Mouse (Mus musculus) MEL (cell line): ENCODE measurements around the gene B3gat2. TPM values are rescaled to one million over a fixed set of nuclear protein-coding genes. Genes with fewer than 3 reads are reported as not detected.

ENCODE experiments used
- DNase-seq: peaks from one replicate; pipeline ENCODE4 v3.0.0; 2011; ENCODE audit warnings: low read depth, low spot score
- H3K27ac ChIP-seq: 2 replicates; pipeline ENCODE4 v1.5.1; 2012; ENCODE audit warnings: low read depth, mild to moderate bottlenecking, control low read depth, low read length, moderate library complexity; ENCODE audit not compliant: control insufficient read depth
- H3K27me3 ChIP-seq, 2 experiments: fragments of 150-350 bp in 1 of 2; sonication (generic) in 1 of 2; 2 replicates each; pipeline ENCODE4 v1.6.1; 2012; ENCODE audit warnings: low read length in 2 of 2, mild to moderate bottlenecking in 2 of 2, improper control_type of control experiment in 1 of 2, moderate library complexity in 1 of 2; ENCODE audit not compliant: insufficient read depth in 2 of 2, control insufficient read depth in 1 of 2
- H3K36me3 ChIP-seq, 2 experiments: 2 replicates each; pipeline ENCODE4 v1.6.1; 2012 to 2014; ENCODE audit warnings: low read length in 2 of 2, improper control_type of control experiment in 1 of 2, inconsistent platforms in 1 of 2, mild to moderate bottlenecking in 1 of 2; ENCODE audit not compliant: insufficient read depth in 2 of 2, control insufficient read depth in 1 of 2
- H3K4me1 ChIP-seq, 2 experiments: fragments of 150-350 bp in 1 of 2; sonication (generic) in 1 of 2; 2 replicates each; pipeline ENCODE4 v1.6.1; 2012; ENCODE audit warnings: low read length in 2 of 2, improper control_type of control experiment in 1 of 2, mild to moderate bottlenecking in 1 of 2; ENCODE audit not compliant: insufficient read depth in 2 of 2, control insufficient read depth in 1 of 2
- H3K4me3 ChIP-seq, 2 experiments: fragments of 150-350 bp in 1 of 2; sonication (generic) in 1 of 2; 2 replicates each; pipeline ENCODE4 v1.5.1; 2012; ENCODE audit warnings: low read depth in 2 of 2, low read length in 2 of 2, mild to moderate bottlenecking in 2 of 2, moderate library complexity in 2 of 2, control low read depth in 1 of 2, improper control_type of control experiment in 1 of 2; ENCODE audit not compliant: control insufficient read depth in 1 of 2, insufficient read depth in 1 of 2
- H3K79me2 ChIP-seq: 2 replicates; pipeline ENCODE4 v1.6.1; 2012; ENCODE audit warnings: mild to moderate bottlenecking, low read length, moderate library complexity; ENCODE audit not compliant: control insufficient read depth, poor library complexity, insufficient read depth
- H3K9ac ChIP-seq: 2 replicates; pipeline ENCODE4 v1.6.1; 2012; ENCODE audit warnings: low read depth, mild to moderate bottlenecking, control low read depth, low read length, moderate library complexity; ENCODE audit not compliant: control insufficient read depth, poor library complexity, severe bottlenecking
- H3K9me3 ChIP-seq: fragments of 150-350 bp; sonication (generic); replicated peaks from 2 replicates; pipeline ENCODE4 v1.6.1; 2012; ENCODE audit warnings: mild to moderate bottlenecking, low read length, improper control_type of control experiment, moderate library complexity; ENCODE audit not compliant: insufficient read depth
- BHLHE40 ChIP-seq: IDR thresholded peaks from 2 replicates; pipeline ENCODE4 v1.6.1; 2012; ENCODE audit warnings: low read depth, mild to moderate bottlenecking, inconsistent platforms, low read length, improper control_type of control experiment, borderline replicate concordance
- CHD2 ChIP-seq: IDR thresholded peaks from 2 replicates; pipeline ENCODE4 v1.6.1; 2011; ENCODE audit warnings: low read length, improper control_type of control experiment
- E2F4 ChIP-seq: IDR thresholded peaks from 2 replicates; pipeline ENCODE4 v1.6.1; 2011; ENCODE audit warnings: low read depth, low read length, improper control_type of control experiment, borderline replicate concordance
- GATA1 ChIP-seq: IDR thresholded peaks from 2 replicates; pipeline ENCODE4 v1.6.1; 2011; ENCODE audit warnings: low read depth, low read length, improper control_type of control experiment
- HCFC1 ChIP-seq: IDR thresholded peaks from 2 replicates; pipeline ENCODE4 v1.6.1; 2012; ENCODE audit warnings: low read depth, mild to moderate bottlenecking, inconsistent platforms, low read length, improper control_type of control experiment, moderate library complexity
- JUND ChIP-seq: IDR thresholded peaks from 2 replicates; pipeline ENCODE4 v1.6.1; 2011; ENCODE audit warnings: low read depth, mild to moderate bottlenecking, improper control_type of control experiment, low read length
- KAT2A ChIP-seq: conservative IDR thresholded peaks from 2 replicates; pipeline ENCODE4 v1.6.1; 2012; ENCODE audit warnings: low read depth, low read length, improper control_type of control experiment, inconsistent platforms
- MEF2A ChIP-seq: IDR thresholded peaks from 2 replicates; pipeline ENCODE4 v1.6.1; 2014; ENCODE audit warnings: low read depth, mild to moderate bottlenecking, inconsistent platforms, low read length, improper control_type of control experiment; ENCODE audit not compliant: poor library complexity, insufficient replicate concordance, severe bottlenecking; ENCODE audit errors: extremely low read depth
- MXI1 ChIP-seq: IDR thresholded peaks from 2 replicates; pipeline ENCODE4 v1.6.1; 2011; ENCODE audit warnings: mild to moderate bottlenecking, low read depth, low read length, improper control_type of control experiment
- MYB ChIP-seq: IDR thresholded peaks from 2 replicates; pipeline ENCODE4 v1.6.1; 2011; ENCODE audit warnings: mild to moderate bottlenecking, low read depth, low read length, improper control_type of control experiment
- MYC ChIP-seq: IDR thresholded peaks from 2 replicates; pipeline ENCODE4 v1.6.1; 2011; ENCODE audit warnings: low read depth, mild to moderate bottlenecking, low read length, improper control_type of control experiment, moderate library complexity
- NELFE ChIP-seq: IDR thresholded peaks from 2 replicates; pipeline ENCODE4 v1.6.1; 2011; ENCODE audit warnings: low read depth, low read length, improper control_type of control experiment
- NRF1 ChIP-seq: IDR thresholded peaks from 2 replicates; pipeline ENCODE4 v1.6.1; 2014; ENCODE audit warnings: low read depth, mild to moderate bottlenecking, inconsistent platforms, low read length, improper control_type of control experiment, moderate library complexity; ENCODE audit not compliant: poor library complexity, insufficient read depth, severe bottlenecking
- POLR2AphosphoS2 ChIP-seq: IDR thresholded peaks from 2 replicates; pipeline ENCODE4 v1.6.1; 2011; ENCODE audit warnings: low read length, improper control_type of control experiment
- POLR2AphosphoS5 ChIP-seq: IDR thresholded peaks from 2 replicates; pipeline ENCODE4 v1.6.1; 2012; ENCODE audit warnings: low read depth, borderline replicate concordance, mild to moderate bottlenecking, inconsistent platforms, low read length, moderate library complexity, mixed read lengths
- RAD21 ChIP-seq: IDR thresholded peaks from 2 replicates; pipeline ENCODE4 v1.6.1; 2011; ENCODE audit warnings: mild to moderate bottlenecking, low read depth, low read length, improper control_type of control experiment
- RCOR1 ChIP-seq: IDR thresholded peaks from 2 replicates; pipeline ENCODE4 v1.6.1; 2012; ENCODE audit warnings: low read depth, mild to moderate bottlenecking, inconsistent platforms, low read length, improper control_type of control experiment
- TCF12 ChIP-seq: IDR thresholded peaks from 2 replicates; pipeline ENCODE4 v1.6.1; 2014; ENCODE audit warnings: low read depth, mild to moderate bottlenecking, inconsistent platforms, low read length, improper control_type of control experiment, moderate library complexity
- UBTF ChIP-seq: IDR thresholded peaks from 2 replicates; pipeline ENCODE4 v1.6.1; 2012; ENCODE audit warnings: low read depth, mild to moderate bottlenecking, inconsistent platforms, low read length, improper control_type of control experiment, moderate library complexity, borderline replicate concordance; ENCODE audit not compliant: insufficient read depth
- USF1 ChIP-seq: IDR thresholded peaks from 2 replicates; pipeline ENCODE4 v1.6.1; 2014; ENCODE audit warnings: low read depth, mild to moderate bottlenecking, inconsistent platforms, low read length, improper control_type of control experiment, moderate library complexity
- USF2 ChIP-seq, 2 experiments: IDR thresholded peaks; 2 replicates each; pipeline ENCODE4 v1.6.1; 2011 to 2012; ENCODE audit warnings: improper control_type of control experiment in 2 of 2, low read length in 2 of 2, borderline replicate concordance in 1 of 2, inconsistent platforms in 1 of 2, low read depth in 1 of 2, mild to moderate bottlenecking in 1 of 2; ENCODE audit not compliant: insufficient read depth in 1 of 2
- ZC3H11A ChIP-seq: IDR thresholded peaks from 2 replicates; pipeline ENCODE4 v1.6.1; 2012; ENCODE audit warnings: low read depth, mild to moderate bottlenecking, inconsistent platforms, low read length, improper control_type of control experiment
- ZNF384 ChIP-seq: IDR thresholded peaks from 2 replicates; pipeline ENCODE4 v1.6.1; 2012; ENCODE audit warnings: low read depth, mild to moderate bottlenecking, inconsistent platforms, low read length, improper control_type of control experiment
- polyA plus RNA-seq, 2 experiments: library from polyadenylated mRNA; stranded (reverse) in 1 of 2; unstranded in 1 of 2; fragments of >175 nt in 1 of 2; fragments of >200 nt in 1 of 2; gene quantifications; 2 replicates each; pipeline versions ENCODE4 v1.2.1 to v1.2.4; 2012; ENCODE audit warnings: low replicate concordance in 2 of 2, low read depth in 1 of 2; ENCODE audit not compliant: insufficient read length in 2 of 2, insufficient read depth in 1 of 2, missing spikeins in 1 of 2
- total RNA-seq: library from RNA; depleted of rRNA; stranded (reverse); fragments of 300-350 nt; gene quantifications from 2 replicates; pipeline ENCODE4 v1.2.3, GENCODE M21; 2012

The B3gat2 gene
- total and polyA plus RNA-seq, 3 experiments: 0.75 to 0.77 TPM; not detected in 1

DNA sequence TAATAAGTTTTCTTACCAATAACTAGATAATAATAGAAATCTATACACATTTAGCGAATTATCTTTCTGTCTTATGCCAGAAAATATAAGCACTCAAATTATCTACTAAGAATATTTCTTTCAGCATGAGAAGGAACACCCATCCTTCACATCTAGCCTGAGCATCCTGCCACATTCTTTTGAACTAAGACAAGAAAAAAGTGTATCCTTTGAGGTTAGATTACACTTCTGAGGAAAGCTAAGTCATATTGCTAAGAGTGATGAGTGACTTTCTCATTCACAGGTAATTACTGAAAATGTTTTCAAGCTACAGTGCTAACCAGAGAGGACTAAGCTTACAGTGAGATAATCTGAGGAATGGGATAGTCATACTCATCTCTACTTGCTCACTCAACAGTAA lies 121.1 kb downstream of the B3gat2 start:
- DNase-seq: no peak
- H3K9ac ChIP-seq: no peak overlapping the region
- no peaks in the 10 kb centered on the region for H3K9me3 ChIP-seq
- no peak for TF ChIP-seq RCOR1
- TF ChIP-seq TCF12: no peak
- TF ChIP-seq RAD21: no peak
- TF ChIP-seq MXI1: no peak
- TF ChIP-seq GATA1: no peak
- TF ChIP-seq POLR2AphosphoS5: no peak
- TF ChIP-seq ZC3H11A: no peak
- no peak for TF ChIP-seq USF1
- no peak for TF ChIP-seq ZNF384
- TF ChIP-seq HCFC1: no peak
- TF ChIP-seq, all 39 proteins: peak for 0
- H3K36me3 ChIP-seq: peaks cover 6 to 9% of the 10 kb centered on the region in 2 experiments
- peaks cover 0 to 3% of the 10 kb centered on the region in 2 experiments; a peak in 3 of 4 replicates for H3K4me1 ChIP-seq
- peaks cover 4% of the 10 kb centered on the region; the same call in 1 of the 2 replicates for H3K79me2 ChIP-seq
- H3K27ac ChIP-seq: no peak overlapping the region
- H3K27me3 ChIP-seq: no peaks in the 10 kb centered on the region
- H3K4me3 ChIP-seq: no peak overlapping the region

DNA sequence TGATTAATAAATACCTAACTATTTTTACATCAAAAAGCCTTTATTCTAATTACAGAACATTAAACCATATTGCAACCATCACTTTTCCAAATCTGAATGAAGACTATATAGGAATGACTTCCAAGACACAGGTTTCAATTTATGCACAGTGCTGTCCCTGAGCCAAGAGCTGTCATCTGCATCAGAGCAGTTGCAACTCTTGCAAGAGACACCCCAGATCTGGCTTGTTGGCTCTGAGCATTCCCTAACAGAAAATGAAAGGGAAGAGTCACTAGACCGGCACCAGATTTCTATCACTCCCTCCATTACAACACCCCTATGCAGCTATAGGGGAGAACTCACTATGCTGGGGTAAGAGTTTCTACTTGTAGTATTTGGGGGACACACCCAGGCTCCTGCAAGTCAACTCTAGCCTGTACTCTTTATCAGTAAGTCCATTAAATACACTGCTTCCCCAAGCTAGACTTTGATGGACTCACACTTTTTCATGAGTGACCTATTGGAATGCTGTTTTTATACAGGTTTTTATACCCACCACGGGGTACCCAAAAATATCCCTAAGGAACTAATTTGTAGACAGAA lies 122.6 kb downstream of the B3gat2 start:
- Histone ChIP-seq H3K36me3 (peaks cover 3 to 9% of the 10 kb centered on the region in 2 experiments; a peak in 3 of 4 replicates), H3K79me2 (peaks cover 4% of the 10 kb centered on the region; the same call in 1 of the 2 replicates), H3K27ac (no peak overlapping the region)
- no peak for TF ChIP-seq MYC
- TF ChIP-seq USF2 (IDR thresholded peaks at IDR 0.05; ENCODE audit: borderline replicate concordance in 1 of 2, insufficient read depth in 1 of 2, low read depth in 1 of 2, low read length in 2 of 2): no peak
- TF ChIP-seq JUND: no peak
- no peak for TF ChIP-seq HCFC1
- TF ChIP-seq NRF1: no peak
- TF ChIP-seq ZNF384: no peak
- TF ChIP-seq RAD21: no peak
- TF ChIP-seq USF1: no peak
- TF ChIP-seq POLR2AphosphoS2: no peak
- no peak for TF ChIP-seq BHLHE40
- TF ChIP-seq CHD2: no peak
- TF ChIP-seq POLR2AphosphoS5: no peak
- TF ChIP-seq GATA1: no peak
- no peak for TF ChIP-seq MYB
- no peak for TF ChIP-seq E2F4
- no peak for TF ChIP-seq KAT2A
- TF ChIP-seq UBTF: no peak
- TF ChIP-seq MEF2A: no peak
- TF ChIP-seq NELFE: no peak
- TF ChIP-seq, all 39 proteins: peak for 0
- H3K9me3 ChIP-seq: no peaks in the 10 kb centered on the region
- H3K27me3 ChIP-seq: no peaks in the 10 kb centered on the region
- peaks cover 0 to 3% of the 10 kb centered on the region in 2 experiments; a peak in 3 of 4 replicates for H3K4me1 ChIP-seq
- peak; percentile 14 for DNase-seq
- no peak overlapping the region for H3K9ac ChIP-seq
- no peak overlapping the region for H3K4me3 ChIP-seq
